Mouse (Mus musculus): ENCODE measurements around the gene Rabep2.

Rabep2 gene

GRCm38 (mm10) chr7:126430167-126430566 lies 1.6 kb downstream of the Rabep2 start:
- DNase-seq (ENCODE audit: extremely low spot score): no peak

DNA sequence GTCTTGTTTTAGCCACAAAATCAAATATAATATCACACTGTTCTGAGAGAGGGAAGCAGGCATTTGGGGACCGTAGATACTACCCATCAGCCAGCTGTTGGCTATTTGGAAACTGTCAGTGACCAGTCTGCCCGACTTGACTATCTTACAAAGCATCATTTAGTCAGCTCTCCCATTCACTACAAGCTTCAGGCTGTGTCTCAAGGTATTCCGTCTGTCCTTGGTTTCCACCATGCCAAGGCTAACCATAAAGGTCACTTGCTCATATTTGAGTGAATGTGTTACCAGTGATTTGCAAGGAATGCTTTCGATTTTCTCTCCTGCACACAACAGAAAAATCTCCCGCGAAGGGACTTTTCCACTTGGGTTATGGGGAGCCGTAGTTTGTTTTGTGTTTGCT lies 6.2 kb downstream of the Rabep2 start:
- DNase-seq (ENCODE audit: extremely low spot score): no peak

DNA sequence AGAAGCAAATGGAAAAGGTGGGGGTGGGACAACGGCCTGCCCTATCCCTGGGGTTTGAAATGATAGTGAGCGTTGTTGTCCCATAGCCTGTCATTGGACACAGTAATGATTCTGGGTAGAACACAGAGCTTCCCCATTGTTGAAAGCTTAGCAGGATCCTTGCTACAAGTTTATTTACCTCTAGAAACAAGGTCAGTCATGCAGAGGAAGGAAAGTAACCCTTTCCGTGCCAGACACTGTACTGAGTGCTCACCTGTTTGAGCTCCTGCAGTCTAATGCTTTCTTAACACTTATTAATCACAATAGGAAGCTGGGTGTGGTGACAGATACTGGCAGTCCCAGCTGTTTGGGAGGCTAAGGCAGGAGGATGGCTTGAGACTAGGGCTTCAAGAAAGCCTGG lies 7.2 kb downstream of the Rabep2 start:
- DNase-seq (ENCODE audit: extremely low spot score): no peak

GRCm38 (mm10) chr7:126436851-126437250 lies 8.3 kb downstream of the Rabep2 start:
- DNase-seq (ENCODE audit: extremely low spot score): peak; percentile 63

- no peak for DNase-seq (ENCODE audit: extremely low spot score)
Observed at GRCm38 (mm10) chr7:126440134-126440533, 11.6 kb downstream of the Rabep2 start.

DNA sequence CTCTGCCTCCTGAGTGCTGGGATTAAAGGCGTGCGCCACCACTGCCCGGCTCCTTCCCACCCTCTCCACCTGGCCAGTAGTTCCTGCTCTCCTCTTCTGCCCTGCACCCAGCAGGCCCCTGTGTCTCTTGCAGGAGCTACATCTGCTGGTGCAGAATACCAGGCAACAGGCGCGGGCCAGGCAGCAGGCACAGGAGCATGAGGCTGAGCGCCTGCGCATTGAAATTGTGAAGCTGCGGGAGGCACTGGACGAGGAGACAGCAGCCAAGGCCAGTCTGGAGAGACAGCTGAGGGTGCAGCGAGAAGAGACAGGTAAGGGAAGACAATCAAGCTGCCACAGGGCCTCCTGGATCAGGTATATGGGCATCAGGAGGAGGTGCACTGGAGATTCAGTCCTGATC lies 15.4 kb downstream of the Rabep2 start:
- DNase-seq (ENCODE audit: extremely low spot score): no peak

- no peak for DNase-seq (ENCODE audit: extremely low spot score)
Observed at GRCm38 (mm10) chr7:126444536-126444935, 16.0 kb downstream of the Rabep2 start.

DNA sequence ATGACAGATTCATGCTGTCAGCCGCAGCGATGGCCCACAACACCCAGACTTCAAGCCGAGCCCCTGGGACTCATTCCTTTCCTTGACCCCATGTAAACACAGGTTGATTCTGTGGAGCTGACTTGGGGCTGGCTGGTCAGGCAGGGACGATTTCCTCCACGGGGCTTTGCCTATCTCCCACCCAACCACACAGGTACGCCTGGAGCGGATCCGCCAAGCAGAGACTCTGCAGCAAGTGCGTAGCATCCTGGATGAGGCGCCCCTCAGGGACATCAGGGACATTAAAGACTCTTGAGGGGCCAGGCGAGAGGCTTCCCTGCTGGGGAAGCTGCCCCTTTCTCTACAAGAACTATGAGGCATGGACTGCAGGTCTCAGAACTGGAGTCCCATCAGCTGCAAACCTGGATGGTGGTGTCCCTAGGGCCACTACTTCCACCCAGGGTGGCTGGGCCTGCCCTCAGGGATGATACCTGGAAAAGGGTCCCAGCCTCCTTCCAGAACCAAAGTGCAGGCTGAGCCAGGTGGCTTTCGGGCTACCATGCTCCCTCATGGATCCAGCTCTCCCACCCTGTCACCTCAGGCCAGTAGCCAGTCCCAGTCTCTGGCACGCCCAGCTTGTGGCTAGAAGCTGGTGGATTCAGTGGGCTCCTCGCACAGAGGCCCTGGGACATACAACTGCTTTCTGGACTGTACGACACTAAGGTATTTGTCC lies 16.7 kb downstream of the Rabep2 start:
- no peak for DNase-seq (ENCODE audit: extremely low spot score)

DNA sequence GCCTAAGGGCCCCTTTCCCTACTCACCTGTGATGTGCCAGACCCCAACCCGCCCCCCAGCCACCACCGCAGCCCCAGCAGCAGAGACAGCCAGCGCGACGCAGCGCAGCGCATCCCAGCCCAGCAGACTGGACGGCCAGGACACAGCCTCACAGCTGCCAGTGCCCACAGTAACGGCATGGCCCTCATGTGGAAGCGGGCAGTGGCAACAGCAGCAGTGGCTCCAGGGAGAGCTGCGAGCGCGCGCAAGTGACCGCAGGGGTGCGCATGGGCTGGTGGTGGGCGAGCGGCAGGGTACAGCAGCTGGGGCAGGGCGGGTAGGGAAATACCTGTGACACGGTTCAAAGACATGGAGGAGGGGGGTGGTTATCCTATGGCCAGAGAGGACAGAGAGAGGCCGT lies 17.7 kb downstream of the Rabep2 start:
- no peak for DNase-seq (ENCODE audit: extremely low spot score)

GRCm38 (mm10) chr7:126448481-126448880 lies 19.9 kb downstream of the Rabep2 start:
- no peak for DNase-seq (ENCODE audit: extremely low spot score)

- DNase-seq (ENCODE audit: extremely low spot score): no peak
Observed at GRCm38 (mm10) chr7:126449991-126450390, 21.4 kb downstream of the Rabep2 start.

- no peak for DNase-seq (ENCODE audit: extremely low spot score)
Observed at GRCm38 (mm10) chr7:126450641-126451040, 22.1 kb downstream of the Rabep2 start.

- DNase-seq (ENCODE audit: extremely low spot score): no peak
Observed at GRCm38 (mm10) chr7:126452244-126452643, 23.7 kb downstream of the Rabep2 start.

GRCm38 (mm10) chr7:126453861-126454260 lies 25.3 kb downstream of the Rabep2 start:
- no peak for DNase-seq (ENCODE audit: extremely low spot score)

- DNase-seq (ENCODE audit: extremely low spot score): no peak
Observed at GRCm38 (mm10) chr7:126455242-126455641, 26.7 kb downstream of the Rabep2 start.

GRCm38 (mm10) chr7:126456382-126457266 lies 28.1 kb downstream of the Rabep2 start:
- no peak for DNase-seq (ENCODE audit: extremely low spot score)

DNA sequence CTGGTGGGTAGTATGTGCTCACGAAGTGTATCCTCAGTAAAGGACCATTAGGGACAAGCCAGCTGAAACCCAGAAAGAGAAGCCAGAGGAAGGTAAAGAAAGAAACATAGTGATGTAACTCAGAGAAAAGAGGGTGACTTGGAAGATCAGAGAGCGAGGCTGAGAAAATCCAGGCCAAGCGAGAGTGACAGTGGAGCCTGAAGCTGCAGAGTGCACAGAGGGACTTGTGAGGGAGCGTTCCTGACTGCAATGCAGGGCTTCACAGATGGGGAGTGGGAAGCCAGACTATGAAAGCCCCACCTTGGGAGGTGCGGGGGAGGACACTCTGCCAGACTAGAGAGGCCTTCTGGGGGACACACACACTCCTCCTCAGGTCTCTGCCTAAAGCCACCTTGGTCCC lies 29.7 kb downstream of the Rabep2 start:
- DNase-seq (ENCODE audit: extremely low spot score): no peak

GRCm38 (mm10) chr7:126458844-126459618 lies 30.5 kb downstream of the Rabep2 start:
- DNase-seq (ENCODE audit: extremely low spot score): no peak

GRCm38 (mm10) chr7:126460623-126461399 lies 32.3 kb downstream of the Rabep2 start:
- DNase-seq (ENCODE audit: extremely low spot score): no peak

DNA sequence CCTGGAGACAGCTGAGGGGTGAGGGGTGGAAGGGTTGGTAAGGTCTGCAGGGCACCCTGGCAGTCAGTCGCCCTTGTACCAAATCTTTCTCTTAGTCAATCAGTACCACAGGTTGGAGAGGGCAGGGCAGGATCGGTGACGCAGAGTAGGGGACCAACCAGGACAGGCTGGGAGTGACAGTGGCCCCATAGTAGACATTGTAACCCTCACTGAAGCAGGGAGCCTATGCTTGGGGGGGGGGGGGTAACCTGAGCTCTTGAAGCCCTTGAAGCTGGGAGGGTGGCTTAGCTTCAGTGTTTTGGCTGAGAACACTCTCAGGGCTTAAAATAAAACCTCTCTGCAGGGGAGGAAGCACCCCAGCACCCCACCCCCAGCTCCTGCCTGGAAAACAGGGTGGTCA lies 33.1 kb downstream of the Rabep2 start:
- DNase-seq (ENCODE audit: extremely low spot score): no peak

GRCm38 (mm10) chr7:126463004-126463403 lies 34.4 kb downstream of the Rabep2 start, which contains the start of gene Atp2a1:
TSS of gene Atp2a1 (minus strand) at chr7:126463108.
- no peak for DNase-seq (ENCODE audit: extremely low spot score)

Measured in embryo, embryonic 9.5 days (tissue).